Mouse (Mus musculus) heart, adult 2 months (tissue): ENCODE data around the gene Lrrc39.
A peak's percentile ranks its signal among the peaks of the same experiment; 100 is the strongest.

Source experiments
- EP300 ChIP-seq: fragments of 200-500 bp; IDR thresholded peaks from 2 replicates; pipeline ENCODE4 v1.6.1; 2011; ENCODE audit warnings: low read depth, low read length, control low read depth; ENCODE audit not compliant: insufficient read depth
- POLR2A ChIP-seq: fragments of 200-500 bp; IDR thresholded peaks from 2 replicates; pipeline ENCODE4 v1.6.1; 2011; ENCODE audit warnings: mild to moderate bottlenecking, low read depth, low read length, control low read depth; ENCODE audit not compliant: insufficient read depth

GRCm38 (mm10) chr3:116594728-116595602 lies 32.2 kb downstream of the Lrrc39 start, which contains the start of gene Sass6:
- TF ChIP-seq EP300 (peak; percentile 91), POLR2A (peak; percentile 78)
